Mouse (Mus musculus) cerebellum, adult 2 months (tissue): ENCODE measurements around the gene Scn3b.

Experiments used
- CTCF ChIP-seq: fragments of 200-500 bp; IDR thresholded peaks from 2 replicates; pipeline ENCODE4 v1.5.1; 2011; ENCODE audit warnings: low read depth, mild to moderate bottlenecking, control low read depth, low read length, moderate library complexity, borderline replicate concordance; ENCODE audit not compliant: insufficient read depth
- POLR2A ChIP-seq: fragments of 200-500 bp; IDR thresholded peaks from 2 replicates; pipeline ENCODE4 v1.6.1; 2011; ENCODE audit warnings: low read length, control low read depth, borderline replicate concordance; ENCODE audit not compliant: insufficient read depth

- TF ChIP-seq CTCF (no peak), POLR2A (no peak)
These were observed 70.6 kb downstream of the Scn3b start for GRCm38 (mm10) chr9:40339578-40339977.
